Mouse (Mus musculus): ENCODE data around the gene Ankrd53. TPM values are rescaled to one million over a fixed set of nuclear protein-coding genes. Genes with fewer than 3 reads are reported as not detected.
A peak's percentile ranks its signal among the peaks of the same experiment; 100 is the strongest.
"Not testable (repeated sequence)": the region's sequence is repeated elsewhere in the genome, so short reads cannot be mapped to it uniquely, and the experiment has no call there.

Gene Ankrd53
- total RNA-seq, 1 experiment from 2014 or later = not detected

DNA sequence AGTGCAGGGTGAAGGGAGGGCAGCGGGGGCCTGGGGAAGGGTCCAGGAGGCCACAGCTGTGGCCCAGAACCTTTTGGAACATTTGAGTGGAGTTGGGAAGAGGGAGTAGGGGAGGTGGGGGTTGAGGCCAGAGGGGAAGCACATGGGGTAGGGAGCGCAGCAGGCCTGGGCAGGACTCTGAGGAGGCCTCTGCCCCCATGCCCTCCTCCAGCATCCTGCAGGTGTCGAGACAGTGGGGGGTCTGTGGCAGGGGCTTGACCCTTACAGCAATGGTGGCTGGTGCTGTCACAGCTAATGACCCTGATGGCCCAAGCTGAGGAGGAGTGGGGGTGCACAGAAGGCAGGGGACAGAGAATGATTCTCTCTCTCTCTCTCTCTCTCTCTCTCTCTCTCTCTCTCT, 13.2 kb upstream of the Ankrd53 start:
- no peak for ATAC-seq (replicated peaks in 1 of 2; ENCODE audit: insufficient read depth in 1 of 2, low FRiP score in 2 of 2, low TSS enrichment in 1 of 2, low read depth in 1 of 2, poor library complexity in 2 of 2, severe bottlenecking in 2 of 2)

DNA sequence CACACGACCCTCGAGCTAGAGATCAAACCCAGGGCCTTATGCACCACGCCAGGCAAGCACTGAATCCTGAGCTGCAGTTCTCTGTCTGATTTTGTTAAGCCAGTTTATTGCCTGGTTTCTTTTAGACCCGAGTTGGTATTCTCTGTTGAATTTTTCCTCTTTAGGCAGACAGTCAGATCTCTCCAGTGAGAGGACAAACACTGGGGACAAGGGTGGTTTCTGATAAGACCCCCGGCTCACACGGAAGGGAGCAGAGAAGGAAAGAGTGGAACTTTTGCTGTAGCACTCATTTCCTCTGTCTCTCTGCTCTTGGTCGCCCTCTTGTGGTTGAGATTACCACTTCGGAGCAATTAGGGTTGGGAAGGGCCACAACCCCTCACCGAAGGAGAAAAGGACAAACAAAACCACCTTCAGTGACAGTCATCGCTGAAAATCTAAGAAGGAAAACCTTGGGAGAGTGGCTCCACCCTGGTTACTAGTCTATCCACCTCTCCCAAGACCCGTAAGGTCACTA, 12.2 kb upstream of the Ankrd53 start:
- ATAC-seq (replicated peaks in 1 of 2; ENCODE audit: insufficient read depth in 1 of 2, low FRiP score in 2 of 2, low TSS enrichment in 1 of 2, low read depth in 1 of 2, poor library complexity in 2 of 2, severe bottlenecking in 2 of 2) = peak; percentile 57 to 71; a peak in 2 of 4 replicates

DNA sequence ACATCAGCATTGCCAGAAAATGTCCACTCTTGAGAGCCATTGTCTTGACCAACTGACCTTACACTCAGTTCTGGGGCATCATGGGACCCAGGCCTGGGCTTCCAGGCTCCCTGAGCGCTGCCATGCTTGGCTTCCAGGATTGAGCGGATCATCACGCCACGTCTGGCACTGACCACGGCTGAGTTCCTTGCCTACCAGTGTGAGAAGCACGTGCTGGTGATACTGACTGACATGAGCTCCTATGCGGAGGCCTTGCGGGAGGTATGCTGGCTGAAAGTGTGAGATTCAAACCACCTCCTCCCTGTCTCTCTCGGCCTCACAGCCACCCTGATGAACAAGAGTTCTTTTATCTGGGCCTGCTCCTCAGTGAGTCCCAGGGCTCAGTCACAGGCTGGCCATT, 6.4 kb upstream of the Ankrd53 start:
- no peak for ATAC-seq (replicated peaks in 1 of 2; ENCODE audit: insufficient read depth in 1 of 2, low FRiP score in 2 of 2, low TSS enrichment in 1 of 2, low read depth in 1 of 2, poor library complexity in 2 of 2, severe bottlenecking in 2 of 2)

DNA sequence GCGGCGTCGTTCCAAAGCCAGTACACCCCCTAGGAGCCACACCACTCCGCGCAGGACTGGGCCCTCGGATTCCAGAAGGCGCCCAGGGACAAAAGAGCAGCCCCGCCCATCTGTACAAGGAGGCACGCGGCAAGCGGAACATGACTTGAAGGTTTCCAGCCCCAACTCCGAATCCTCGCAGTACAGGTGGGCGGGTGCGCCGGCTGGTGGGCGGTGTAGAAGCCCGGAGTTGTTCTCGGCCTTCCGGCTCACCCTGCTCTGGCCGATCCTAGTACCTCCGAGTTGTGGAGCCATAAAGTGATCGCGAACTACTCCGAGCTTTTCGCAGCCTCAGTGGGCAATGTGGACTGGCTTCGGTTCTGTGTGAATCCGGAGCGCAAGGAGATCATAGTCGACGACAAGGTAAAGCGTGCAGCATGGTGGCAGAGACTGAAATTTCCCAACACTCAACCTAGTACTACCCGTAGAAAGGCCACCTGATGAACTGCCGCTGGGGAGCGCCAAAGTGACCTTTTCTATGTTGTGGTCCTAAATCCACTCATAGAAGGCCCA, 512 bp downstream of the Ankrd53 start:
- peak; percentile 76 for ATAC-seq (replicated peaks in 1 of 2; ENCODE audit: insufficient read depth in 1 of 2, low FRiP score in 2 of 2, low TSS enrichment in 1 of 2, low read depth in 1 of 2, poor library complexity in 2 of 2, severe bottlenecking in 2 of 2)

DNA sequence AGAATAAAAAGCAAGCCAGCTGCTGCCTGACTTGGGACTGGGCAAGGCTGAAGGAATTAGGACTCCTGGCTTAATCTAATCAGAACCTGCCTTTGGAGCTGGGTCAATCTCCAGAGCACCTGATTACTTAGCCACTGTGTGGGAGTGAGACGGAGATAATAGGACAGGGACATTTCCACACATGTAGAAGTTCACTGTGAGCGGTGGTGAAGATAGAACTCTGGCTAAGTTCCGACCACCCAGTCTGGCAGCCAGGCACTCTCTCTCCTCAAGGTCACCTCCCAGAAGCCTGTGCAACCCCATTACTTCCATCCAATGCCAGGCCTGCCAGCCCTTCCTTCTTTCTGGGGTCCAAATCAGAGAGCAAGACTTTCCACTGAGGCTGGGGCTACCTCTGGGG, 4.5 kb downstream of the Ankrd53 start:
- ATAC-seq (replicated peaks in 1 of 2; ENCODE audit: insufficient read depth in 1 of 2, low FRiP score in 2 of 2, low TSS enrichment in 1 of 2, low read depth in 1 of 2, poor library complexity in 2 of 2, severe bottlenecking in 2 of 2) = no peak

DNA sequence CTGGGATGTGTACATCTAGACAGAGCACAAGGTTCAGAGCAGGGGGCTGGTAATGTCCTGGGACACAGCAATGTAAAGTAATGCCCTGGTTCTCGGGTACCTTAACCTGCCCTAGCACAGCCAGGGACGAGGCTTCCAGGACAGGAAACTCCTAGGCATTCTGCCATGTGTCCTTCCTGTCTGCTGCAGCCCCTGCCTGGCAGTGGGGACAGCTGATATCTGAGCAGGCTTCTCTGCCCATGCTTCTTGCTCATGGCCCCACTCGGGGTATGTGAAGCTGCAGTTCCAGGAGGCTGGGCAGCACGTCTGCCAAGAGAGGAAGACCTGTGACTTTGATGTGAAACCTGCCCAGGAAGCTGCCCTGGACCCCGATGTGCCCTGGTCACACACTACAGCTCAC, 6.0 kb downstream of the Ankrd53 start:
- ATAC-seq (replicated peaks in 1 of 2; ENCODE audit: insufficient read depth in 1 of 2, low FRiP score in 2 of 2, low TSS enrichment in 1 of 2, low read depth in 1 of 2, poor library complexity in 2 of 2, severe bottlenecking in 2 of 2) = no peak

DNA sequence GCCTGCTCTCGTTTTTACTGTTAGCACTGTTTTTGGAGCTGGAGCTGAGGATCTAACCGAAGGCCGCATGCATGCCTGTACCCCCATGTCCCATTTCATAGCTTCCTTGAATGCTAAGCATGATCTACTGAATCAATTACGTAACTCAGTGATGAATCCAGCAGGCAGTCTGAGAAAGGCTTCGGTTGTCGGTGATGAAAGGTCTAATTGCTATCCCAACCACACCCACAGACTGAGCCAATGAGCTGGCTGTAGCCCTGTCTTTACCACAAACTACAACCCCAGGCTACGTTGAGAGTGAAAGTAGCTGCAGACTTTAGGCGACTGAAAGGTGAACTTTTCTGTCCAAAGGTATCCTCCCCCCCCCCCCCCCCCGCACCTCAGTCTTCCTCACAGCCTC, 11.7 kb downstream of the Ankrd53 start:
- ATAC-seq (replicated peaks in 1 of 2; ENCODE audit: insufficient read depth in 1 of 2, low FRiP score in 2 of 2, low TSS enrichment in 1 of 2, low read depth in 1 of 2, poor library complexity in 2 of 2, severe bottlenecking in 2 of 2) = no peak

DNA sequence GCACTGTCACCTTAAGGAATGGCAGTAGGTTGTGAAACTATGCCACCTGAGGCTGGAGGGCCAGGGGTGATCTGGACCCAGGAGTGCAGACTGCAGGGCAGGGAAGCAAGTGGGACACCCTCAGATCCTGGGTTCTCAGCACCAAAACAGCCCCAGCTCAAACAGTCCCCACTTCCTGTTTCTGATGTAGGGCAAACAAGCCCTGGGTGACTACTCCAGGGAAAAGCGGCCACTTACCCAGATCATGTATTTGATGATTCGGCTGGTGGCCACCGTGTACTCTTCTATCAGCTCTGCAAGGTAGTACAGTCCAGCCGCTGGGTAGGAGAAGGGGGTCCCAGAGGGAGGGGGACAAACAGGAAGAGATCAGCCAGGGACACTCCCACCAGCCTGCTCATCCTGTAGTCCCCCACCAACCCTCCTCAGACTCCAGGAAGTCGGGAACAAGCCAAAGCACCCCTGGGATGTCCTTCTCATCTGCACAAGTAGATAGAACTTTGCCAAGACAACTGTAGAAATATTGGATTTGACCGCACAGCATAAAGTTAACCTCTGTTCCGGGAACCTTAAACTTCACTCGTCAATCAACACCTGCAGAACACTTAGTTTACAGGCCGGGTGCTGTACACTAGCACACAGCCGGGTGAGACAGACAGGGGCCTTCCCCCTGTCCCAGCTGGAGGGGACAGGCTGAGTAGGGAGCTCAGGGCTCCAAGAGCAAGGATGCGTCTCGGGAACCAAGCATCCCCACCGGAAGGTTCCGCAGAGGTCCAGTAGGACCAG, 12.5 kb downstream of the Ankrd53 start:
- ATAC-seq (replicated peaks in 1 of 2; ENCODE audit: insufficient read depth in 1 of 2, low FRiP score in 2 of 2, low TSS enrichment in 1 of 2, low read depth in 1 of 2, poor library complexity in 2 of 2, severe bottlenecking in 2 of 2) = 0 out of 4 replicates have a peak, but pooled peaks of 1 of the 2 experiments have one; percentile 15

DNA sequence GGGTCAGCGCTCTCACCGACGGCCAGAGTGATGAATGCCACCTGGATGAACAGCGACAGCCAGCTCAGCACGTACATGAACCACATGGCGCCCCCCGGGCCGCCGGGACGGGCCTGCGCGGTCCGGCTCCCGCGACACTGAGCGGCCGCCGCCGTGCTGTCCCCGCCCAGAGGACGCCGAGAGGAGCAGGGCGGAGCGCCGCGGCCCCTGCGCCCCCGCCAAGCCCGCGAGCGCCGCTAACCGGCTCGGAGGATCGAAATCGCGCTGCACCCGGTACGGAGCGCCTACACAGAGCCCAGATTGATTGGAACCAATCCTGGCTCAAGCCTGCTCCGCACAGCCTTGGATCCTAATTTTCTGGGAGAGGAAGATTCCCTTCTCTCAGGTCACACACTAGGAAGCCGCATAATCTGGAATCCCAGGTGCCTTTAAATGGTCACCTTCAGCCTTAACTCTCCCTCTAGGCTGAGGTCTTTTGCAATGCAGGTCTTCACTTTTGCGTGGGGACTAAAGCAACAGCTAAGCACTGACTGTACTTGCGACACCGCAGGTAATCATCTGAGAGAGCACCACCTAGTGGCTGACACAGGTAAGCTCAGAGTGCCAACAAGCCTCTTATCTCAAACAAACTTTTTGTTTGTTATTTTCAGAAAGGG, 13.3 kb downstream of the Ankrd53 start, which contains the start of gene Tex261:
Gene Tex261, minus strand, starts transcription at position 176 of the 656 bp plus-strand sequence.
- peak; percentile 83 to 85 for ATAC-seq (replicated peaks in 1 of 2; ENCODE audit: insufficient read depth in 1 of 2, low FRiP score in 2 of 2, low TSS enrichment in 1 of 2, low read depth in 1 of 2, poor library complexity in 2 of 2, severe bottlenecking in 2 of 2)

DNA sequence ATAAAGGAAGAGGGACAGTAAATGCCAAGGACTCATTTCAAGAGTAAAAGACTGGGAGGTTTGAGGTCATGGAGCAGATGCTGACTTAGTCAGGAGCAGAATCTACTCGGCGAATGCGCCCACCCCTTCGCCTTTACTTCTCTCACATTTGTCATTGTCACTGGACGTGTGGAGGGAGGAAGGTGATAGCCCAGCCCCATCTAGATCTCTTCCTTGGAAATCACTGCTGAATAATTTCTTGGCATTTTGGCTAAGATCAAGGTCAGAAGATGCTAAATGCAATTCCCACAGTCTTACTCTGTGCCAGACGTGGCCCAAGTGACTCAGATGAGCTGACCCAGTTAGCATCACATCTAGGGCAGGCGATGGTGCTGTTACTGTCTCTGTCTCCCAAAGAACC, 15.9 kb downstream of the Ankrd53 start:
- ATAC-seq (replicated peaks in 1 of 2; ENCODE audit: insufficient read depth in 1 of 2, low FRiP score in 2 of 2, low TSS enrichment in 1 of 2, low read depth in 1 of 2, poor library complexity in 2 of 2, severe bottlenecking in 2 of 2) = no peak

DNA sequence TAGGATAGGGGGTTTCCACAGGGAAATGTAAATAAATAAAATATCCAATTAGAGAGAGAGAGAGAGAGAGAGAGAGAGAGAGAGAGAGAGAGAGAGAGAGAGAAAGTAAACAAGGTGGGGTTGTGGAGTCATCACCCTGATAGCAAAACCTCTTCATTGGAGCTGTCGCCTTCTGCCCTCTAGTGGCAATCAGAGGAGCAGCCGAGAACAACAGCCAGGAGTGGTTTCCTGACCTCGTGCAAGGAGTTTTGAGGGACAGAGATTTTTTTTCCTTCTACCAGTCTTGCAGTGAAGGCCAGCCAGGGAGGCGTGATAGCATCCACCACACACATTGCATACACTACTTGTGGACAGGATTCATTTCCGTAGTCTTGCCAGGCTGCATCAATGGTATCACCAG, 16.6 kb downstream of the Ankrd53 start:
- ATAC-seq (replicated peaks in 1 of 2; ENCODE audit: insufficient read depth in 1 of 2, low FRiP score in 2 of 2, low TSS enrichment in 1 of 2, low read depth in 1 of 2, poor library complexity in 2 of 2, severe bottlenecking in 2 of 2) = 0 out of 4 replicates have a peak, but pooled peaks of 1 of the 2 experiments have one; percentile 39

DNA sequence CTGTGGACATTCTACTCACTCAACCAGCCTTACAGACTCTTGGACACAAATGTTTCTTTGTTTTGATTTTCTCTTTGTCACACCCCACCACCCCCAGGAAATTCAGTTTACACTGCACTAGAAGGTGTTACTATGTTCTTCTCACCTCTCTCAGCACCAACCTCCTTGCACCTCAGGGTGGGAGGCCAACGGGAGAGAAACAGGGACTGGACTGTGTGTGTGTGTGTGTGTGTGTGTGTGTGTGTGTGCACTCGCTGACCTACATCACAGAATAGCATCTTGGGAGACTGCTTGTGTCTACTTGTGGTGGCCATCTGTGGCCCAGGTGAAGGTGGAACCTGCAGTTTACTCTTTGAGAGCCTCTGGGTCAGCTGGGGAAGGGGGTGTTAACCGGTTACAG, 24.0 kb downstream of the Ankrd53 start:
- no peak for ATAC-seq (replicated peaks in 1 of 2; ENCODE audit: insufficient read depth in 1 of 2, low FRiP score in 2 of 2, low TSS enrichment in 1 of 2, low read depth in 1 of 2, poor library complexity in 2 of 2, severe bottlenecking in 2 of 2)

DNA sequence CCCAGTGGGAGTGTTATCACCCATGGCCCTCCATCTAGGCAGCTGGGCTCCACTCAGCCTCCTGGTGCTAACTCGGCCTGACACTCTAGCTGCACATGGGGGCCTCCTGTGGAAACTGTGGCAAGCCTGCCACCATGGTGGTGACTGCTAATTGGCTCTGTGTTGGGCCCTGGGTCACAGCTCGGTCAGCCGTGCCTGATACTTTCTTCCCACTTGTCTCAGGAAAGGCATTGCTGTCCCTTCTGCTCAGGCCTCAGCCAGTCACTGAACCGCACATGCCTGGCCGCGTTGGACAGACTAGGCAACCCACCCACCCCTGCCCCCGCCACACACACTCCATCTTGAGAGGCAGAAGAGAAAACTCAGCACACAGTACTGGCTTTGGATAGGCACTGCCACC, 26.1 kb downstream of the Ankrd53 start:
- no peak for ATAC-seq (replicated peaks in 1 of 2; ENCODE audit: insufficient read depth in 1 of 2, low FRiP score in 2 of 2, low TSS enrichment in 1 of 2, low read depth in 1 of 2, poor library complexity in 2 of 2, severe bottlenecking in 2 of 2)

DNA sequence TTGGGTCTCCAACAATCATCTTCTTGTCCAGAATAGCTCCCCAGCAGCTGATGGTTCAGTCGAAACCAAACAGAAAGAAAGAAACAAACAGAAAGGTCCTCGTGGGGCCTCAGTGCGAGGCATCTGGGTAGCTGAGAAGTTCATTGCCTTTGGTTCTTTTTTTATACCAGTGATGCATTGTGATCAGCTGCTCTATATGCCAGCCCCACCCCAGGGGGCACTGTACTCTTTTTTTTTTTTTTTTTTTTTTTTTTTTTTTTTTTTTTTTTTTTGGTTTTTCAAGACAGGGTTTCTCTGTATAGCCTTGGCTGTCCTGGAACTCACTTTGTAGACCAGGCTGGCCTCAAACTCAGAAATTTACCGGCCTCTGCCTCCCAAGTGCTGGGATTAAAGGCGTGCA, 28.1 kb downstream of the Ankrd53 start:
- not testable (repeated sequence) for ATAC-seq (replicated peaks in 1 of 2; ENCODE audit: insufficient read depth in 1 of 2, low FRiP score in 2 of 2, low TSS enrichment in 1 of 2, low read depth in 1 of 2, poor library complexity in 2 of 2, severe bottlenecking in 2 of 2)

DNA sequence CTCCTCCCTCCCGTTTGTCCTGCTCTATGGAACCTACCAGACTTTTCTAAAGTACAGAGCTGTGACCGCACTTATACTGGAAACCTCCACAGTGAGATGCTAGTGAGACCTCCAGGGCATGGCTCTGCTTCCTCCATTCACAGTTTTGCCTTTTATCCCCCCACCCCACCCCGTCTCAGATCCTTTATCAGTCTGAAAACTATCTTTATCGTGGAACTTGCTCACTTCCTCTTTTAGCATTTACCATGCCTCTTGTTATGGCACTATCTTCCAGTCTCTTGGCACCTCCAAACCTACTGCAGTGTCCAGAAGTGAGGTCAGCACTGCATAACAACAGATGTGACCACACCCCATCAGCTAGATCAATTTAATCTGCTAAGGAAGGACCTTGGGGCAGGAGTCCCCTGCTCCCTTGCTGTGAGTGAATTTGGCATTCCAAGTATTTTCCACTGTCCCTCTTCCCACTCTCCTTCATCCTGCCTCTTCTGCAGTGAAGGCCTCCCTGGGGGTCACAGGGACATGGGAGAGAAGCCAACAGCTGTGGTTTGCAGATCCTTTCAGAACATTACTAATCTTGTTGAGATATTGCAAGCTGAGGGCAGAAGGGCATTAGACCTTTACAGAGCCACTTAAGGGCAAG, 28.9 kb downstream of the Ankrd53 start:
- no peak for ATAC-seq (replicated peaks in 1 of 2; ENCODE audit: insufficient read depth in 1 of 2, low FRiP score in 2 of 2, low TSS enrichment in 1 of 2, low read depth in 1 of 2, poor library complexity in 2 of 2, severe bottlenecking in 2 of 2)

DNA sequence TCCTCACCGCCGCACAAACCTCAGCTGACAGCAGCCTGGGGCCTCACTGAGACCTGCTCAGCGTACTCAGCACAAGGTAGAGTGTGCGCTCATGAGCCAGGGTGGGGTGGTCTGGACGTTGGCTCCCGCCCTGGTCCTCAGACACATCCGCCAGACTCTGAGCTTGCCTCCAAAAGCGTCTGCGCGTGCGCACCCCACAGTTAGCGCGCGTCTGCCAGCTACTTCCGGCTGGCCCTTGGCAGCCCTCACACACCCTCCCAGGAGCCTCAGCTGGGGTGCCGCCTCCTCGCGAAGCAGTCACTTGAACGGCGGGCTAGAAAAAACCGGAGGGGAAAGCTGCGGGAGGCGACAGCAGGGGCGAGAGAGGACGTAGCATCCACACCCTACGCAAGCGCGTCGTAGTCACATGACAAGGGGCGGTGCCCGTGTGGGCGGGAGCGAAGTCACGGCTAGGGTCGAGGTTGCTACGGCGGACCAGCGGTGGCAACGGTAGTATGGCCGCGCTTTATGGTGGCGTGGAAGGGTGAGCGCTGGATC, 32.4 kb downstream of the Ankrd53 start, which contains the start of gene Nagk:
Gene Nagk, plus strand, starts transcription at position 223 of the 537 bp plus-strand sequence.
- peak; percentile 91 to 96 for ATAC-seq (replicated peaks in 1 of 2; ENCODE audit: insufficient read depth in 1 of 2, low FRiP score in 2 of 2, low TSS enrichment in 1 of 2, low read depth in 1 of 2, poor library complexity in 2 of 2, severe bottlenecking in 2 of 2)

DNA sequence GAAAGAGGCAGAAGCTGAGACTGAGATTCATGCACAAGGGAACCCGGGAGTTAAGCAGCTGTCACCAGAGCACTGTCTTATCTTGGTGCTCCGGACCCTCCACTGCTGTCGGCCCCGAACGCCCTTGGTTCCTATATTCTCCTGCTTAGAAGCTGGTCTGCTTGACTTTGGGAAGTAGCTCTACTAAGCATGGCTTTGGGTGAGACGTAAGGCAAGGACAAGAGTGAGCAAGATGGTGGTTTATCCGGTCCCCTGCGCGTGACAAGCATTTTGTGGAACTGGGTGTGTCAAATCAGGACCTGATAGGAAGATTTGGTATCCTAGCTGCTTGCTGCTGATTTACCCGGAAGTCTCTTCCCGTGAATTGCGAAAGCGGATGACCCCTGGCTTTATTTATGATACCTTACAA, 33.1 kb downstream of the Ankrd53 start:
- ATAC-seq (replicated peaks in 1 of 2; ENCODE audit: insufficient read depth in 1 of 2, low FRiP score in 2 of 2, low TSS enrichment in 1 of 2, low read depth in 1 of 2, poor library complexity in 2 of 2, severe bottlenecking in 2 of 2) = no peak; a peak in 1 of 4 replicates

Measured in hematopoietic stem cell, adult 5-6 weeks (primary cell).